Mouse (Mus musculus): ENCODE measurements at regions not wholly inside any gene's neighbourhood (a gene's known extent, or its start where the extent isn't known, plus 50 kb on each side); places are given as distances from the start of the nearest gene placed in this dataset.

DNA sequence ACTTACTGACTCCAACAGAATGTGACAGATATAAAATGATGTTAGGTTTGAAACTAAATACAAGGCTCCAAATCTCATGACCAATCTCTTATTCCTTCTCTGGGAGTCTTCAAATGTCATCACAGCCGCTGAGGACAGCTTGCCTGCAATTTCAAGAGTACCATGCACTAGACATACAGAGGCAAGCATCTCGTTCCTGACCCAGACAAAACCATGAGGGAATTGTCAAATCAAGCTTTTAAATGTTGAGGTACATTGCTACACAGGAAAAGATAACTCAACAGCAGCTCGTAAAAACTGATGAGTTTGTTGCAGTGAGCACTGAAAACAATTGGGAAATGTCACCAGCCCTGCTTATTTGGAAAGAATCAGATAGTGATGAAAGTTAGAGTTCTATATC is 397.0 kb downstream of the Rapgef2 start:
- TF ChIP-seq EP300 (IDR thresholded peaks at IDR 0.05; ENCODE audit: insufficient read depth, low read depth, low read length) (no peak), CTCF (IDR thresholded peaks at IDR 0.05; ENCODE audit: low read depth, low read length) (no peak)

Data from ES-Bruce4 (cell line).